Mouse (Mus musculus) left cerebral cortex, postnatal 10 days (tissue): ENCODE results near the gene Arl8b. TPM values are rescaled to one million over a fixed set of nuclear protein-coding genes. Genes with fewer than 3 reads are reported as not detected.
A peak's percentile ranks its signal among the peaks of the same experiment; 100 is the strongest.

Experiments
- DNase-seq, 2 experiments: peaks; one replicate each; pipeline ENCODE4 v3.0.0; 2021 to 2022; ENCODE audit warnings: low spot score in 2 of 2, mixed read lengths in 1 of 2; ENCODE audit errors: extremely low spot score in 1 of 2
- intact Hi-C: fragments of 180-260 bp; cut with DNase I; formaldehyde crosslinking; loops from one replicate; pipeline ENCODE4 v1.15.1; 2025
- total RNA-seq, 2 experiments: library from RNA; stranded (reverse); gene quantifications; 2 replicates each; pipeline ENCODE4 v1.2.3; 2021

Arl8b gene
- total RNA-seq, 2 experiments from 2014 or later = 173 TPM

DNA sequence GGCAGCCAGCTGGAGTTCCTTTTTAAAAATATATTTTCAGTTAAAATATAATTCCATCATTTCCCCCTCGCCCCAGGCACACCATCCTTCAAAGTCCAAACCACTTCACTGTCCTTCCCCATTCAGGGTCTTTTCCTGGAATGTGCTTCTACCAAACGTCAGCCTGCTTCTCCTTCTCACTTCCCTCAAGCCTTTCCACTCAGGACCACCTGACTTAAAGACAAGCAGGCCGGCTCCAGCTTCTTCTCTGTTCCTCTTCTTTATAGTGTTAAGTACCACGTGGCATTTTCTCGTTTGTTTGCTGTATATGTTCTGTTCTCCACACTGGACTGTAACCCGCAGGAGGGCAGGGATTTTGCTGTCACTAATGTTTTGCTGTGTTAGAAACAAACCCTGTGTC is 1.0 kb upstream of the Arl8b start:
- intact Hi-C loops = loop anchor here (5.0 kb wide), 1 partner anchor 45 kb away; the partner anchor contains the start of gene Edem1
- DNase-seq = peak in 1 of 2 experiments; percentile 39

- intact Hi-C loops = loop anchor here (5.0 kb wide), 1 partner anchor 44 kb away; the partner anchor contains the start of gene Edem1
- DNase-seq = peak; percentile 23 to 58
Observed at GRCm38 (mm10) chr6:108783184-108783881, 434 bp downstream of the Arl8b start.

- DNase-seq = no peak
- intact Hi-C loops = loop anchor here (5.0 kb wide), 1 partner anchor 43 kb away; the partner anchor contains the start of gene Edem1
Observed at GRCm38 (mm10) chr6:108784056-108784455, 1.2 kb downstream of the Arl8b start.

DNA sequence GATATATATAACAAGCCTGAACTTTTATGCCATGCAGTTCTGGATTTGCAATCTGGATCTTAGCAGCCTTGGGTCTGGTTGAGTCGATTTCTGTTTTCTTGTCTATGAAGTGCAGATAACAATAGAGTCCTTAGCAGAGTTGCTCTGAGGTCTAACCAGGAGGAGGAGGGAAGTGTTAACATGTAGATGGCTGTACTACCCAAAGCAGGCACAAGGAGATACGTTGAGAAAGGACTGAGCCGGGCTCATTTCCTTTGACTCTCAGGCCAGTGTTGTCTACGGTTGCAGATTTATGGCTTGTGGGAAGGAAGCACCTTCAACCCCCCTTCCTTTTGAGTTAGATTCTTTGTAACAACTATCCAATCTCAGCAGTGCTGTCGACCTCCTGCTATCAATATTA is 1.9 kb downstream of the Arl8b start:
- no peak for DNase-seq
- intact Hi-C loops = loop anchor here (5.0 kb wide), 1 partner anchor 43 kb away; the partner anchor contains the start of gene Edem1

- intact Hi-C loops = no loop called here
- no peak for DNase-seq
Observed at GRCm38 (mm10) chr6:108785551-108785950, 2.7 kb downstream of the Arl8b start.

DNA sequence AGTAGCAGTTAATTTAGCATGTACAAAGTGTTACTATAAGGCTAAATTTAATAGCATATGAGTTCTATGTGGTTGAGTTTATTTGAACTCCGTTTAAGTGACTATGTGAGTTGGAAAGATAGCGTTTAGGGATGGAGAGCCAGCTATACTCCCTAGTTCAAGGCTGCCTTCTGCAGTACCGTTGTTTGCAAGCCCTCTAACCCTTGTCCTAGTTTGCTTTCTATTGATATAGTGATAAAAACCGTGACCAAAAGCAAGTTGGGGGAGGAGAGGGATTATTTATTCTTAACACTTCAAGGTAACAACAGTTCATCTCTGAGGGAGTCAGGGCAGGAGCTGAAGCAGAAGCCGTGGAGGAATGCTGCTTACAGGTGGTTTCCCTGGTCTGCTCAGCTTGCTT is 8.6 kb downstream of the Arl8b start:
- intact Hi-C loops = no loop called here
- no peak for DNase-seq

- no peak for DNase-seq
Observed at GRCm38 (mm10) chr6:108795912-108796311, 13.0 kb downstream of the Arl8b start.

DNA sequence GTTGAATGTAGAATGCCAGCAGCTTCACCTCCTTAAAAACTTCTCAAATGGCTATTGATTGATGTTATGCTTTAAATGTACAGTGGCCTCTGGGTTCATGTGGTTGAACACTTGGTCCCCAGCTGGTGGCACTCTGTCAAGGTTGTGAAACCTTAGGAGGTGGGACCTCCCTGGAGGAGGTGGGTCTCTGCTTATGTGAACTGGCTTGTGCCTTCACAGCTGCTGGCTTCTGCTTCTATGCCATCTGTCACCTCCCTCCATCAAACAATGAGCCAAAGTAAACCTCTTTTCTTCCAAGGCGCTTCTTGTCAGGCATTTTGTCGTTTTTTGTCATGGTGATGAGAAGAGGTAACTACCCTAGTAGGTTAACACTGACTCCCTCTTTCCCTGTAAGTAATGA is 13.8 kb downstream of the Arl8b start:
- DNase-seq = no peak
- intact Hi-C loops = no loop called here

More at GRCm38 (mm10) chr6:108795912-108796311, 13.0 kb downstream of the Arl8b start:
- intact Hi-C loops = no loop called here

- DNase-seq = no peak
- intact Hi-C loops = no loop called here
Observed at GRCm38 (mm10) chr6:108805194-108805593, 22.3 kb downstream of the Arl8b start.

GRCm38 (mm10) chr6:108805871-108806270 is 23.0 kb downstream of the Arl8b start:
- intact Hi-C loops = no loop called here
- no peak for DNase-seq

- no peak for DNase-seq
- intact Hi-C loops = no loop called here
Observed at GRCm38 (mm10) chr6:108807446-108807845, 24.5 kb downstream of the Arl8b start.

DNA sequence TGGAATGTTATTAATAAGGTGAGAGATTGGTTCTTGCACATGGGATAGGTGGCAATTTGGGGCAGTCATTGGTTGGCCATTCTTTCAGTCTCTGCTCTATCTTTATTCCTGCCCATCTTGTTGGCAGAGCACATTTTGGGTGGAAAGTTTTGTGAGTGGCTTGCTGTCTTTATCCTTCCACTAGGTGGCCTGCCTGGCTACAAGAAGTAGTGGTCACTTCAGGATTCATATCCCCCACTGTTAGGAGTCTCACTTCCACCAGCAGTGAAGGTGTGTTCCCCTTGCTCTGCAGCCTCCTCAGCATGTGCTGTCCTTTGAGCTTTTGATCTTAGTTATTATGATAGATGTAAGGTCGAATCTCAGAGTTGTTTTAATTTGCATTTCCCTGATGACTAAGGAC is 25.9 kb downstream of the Arl8b start:
- DNase-seq = no peak
- intact Hi-C loops = no loop called here

DNA sequence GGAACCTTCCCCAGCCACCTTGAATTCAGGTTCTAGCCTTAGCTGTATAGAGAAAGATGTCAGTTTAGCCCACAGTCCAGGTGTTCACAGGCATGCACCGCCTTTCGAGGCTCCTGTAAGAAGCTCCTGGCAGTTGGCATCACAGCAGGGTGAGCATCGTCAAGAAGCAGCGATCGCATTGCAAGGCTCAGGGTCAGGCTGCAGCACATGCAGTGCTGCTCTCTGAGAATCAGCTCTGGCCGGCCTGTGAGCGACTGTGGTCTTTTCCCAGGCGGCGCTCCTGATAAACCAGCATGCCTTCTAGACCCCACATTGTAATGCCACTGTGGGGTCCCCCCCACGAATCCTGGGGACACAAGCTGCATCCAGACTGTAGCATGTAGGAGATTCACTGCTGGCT is 27.3 kb downstream of the Arl8b start:
- DNase-seq = no peak
- intact Hi-C loops = no loop called here

DNA sequence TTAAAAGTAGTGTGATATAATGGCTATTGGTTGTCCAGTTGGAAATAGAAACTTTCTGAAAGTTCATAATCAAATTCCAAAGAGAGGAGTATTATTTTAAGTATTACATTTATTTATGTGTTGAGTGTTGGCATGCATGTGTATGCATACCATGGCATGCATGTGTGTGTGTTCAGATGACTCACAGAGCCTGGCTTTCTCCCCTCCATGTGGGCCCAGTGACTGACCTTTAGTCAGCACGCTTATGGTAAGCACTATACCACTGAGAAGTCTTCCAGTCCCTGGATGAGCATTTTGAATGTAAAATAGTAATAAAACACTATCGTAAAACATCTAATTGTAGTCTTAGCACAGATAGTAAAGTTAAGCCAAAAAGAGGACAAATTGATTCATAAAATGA is 29.2 kb downstream of the Arl8b start:
- intact Hi-C loops = no loop called here
- DNase-seq = no peak

- no peak for DNase-seq
- intact Hi-C loops = no loop called here
Observed at GRCm38 (mm10) chr6:108817510-108817909, 34.6 kb downstream of the Arl8b start.

- intact Hi-C loops = loop anchor here (5.0 kb wide), 1 partner anchor 43 kb away; the partner anchor contains the start of gene Arl8b
- DNase-seq = no peak
Observed at GRCm38 (mm10) chr6:108824816-108825545, 42.1 kb downstream of the Arl8b start.

GRCm38 (mm10) chr6:108826070-108826469 is 43.2 kb downstream of the Arl8b start:
- no peak for DNase-seq
- intact Hi-C loops = loop anchor here (5.0 kb wide), 1 partner anchor 44 kb away; the partner anchor contains the start of gene Arl8b

GRCm38 (mm10) chr6:108827336-108827920 is 44.5 kb downstream of the Arl8b start:
- intact Hi-C loops = loop anchor here (5.0 kb wide), 1 partner anchor 45 kb away; the partner anchor contains the start of gene Arl8b
- no peak for DNase-seq

- intact Hi-C loops = loop anchor here (5.0 kb wide), 1 partner anchor 46 kb away; the partner anchor contains the start of gene Arl8b
- peak; percentile 90 to 99 for DNase-seq
Observed at GRCm38 (mm10) chr6:108828234-108828868, 45.5 kb downstream of the Arl8b start, which contains the start of gene Edem1. Gene Edem1, plus strand, starts transcription at chr6:108828641.
